Mouse (Mus musculus) liver, embryonic 14.5 days (tissue): ENCODE measurements at regions not wholly inside any gene's neighbourhood (a gene's known extent, or its start where the extent isn't known, plus 50 kb on each side); places are given as distances from the start of the nearest gene placed in this dataset.

Source experiments
- CTCF ChIP-seq: IDR thresholded peaks from 2 replicates; pipeline ENCODE4 v1.5.1; 2016; ENCODE audit warnings: antibody characterized with exemption, low read depth, control low read depth
- EP300 ChIP-seq: IDR thresholded peaks from 2 replicates; pipeline ENCODE4 v1.6.1; 2016; ENCODE audit warnings: antibody characterized with exemption, low read depth

DNA sequence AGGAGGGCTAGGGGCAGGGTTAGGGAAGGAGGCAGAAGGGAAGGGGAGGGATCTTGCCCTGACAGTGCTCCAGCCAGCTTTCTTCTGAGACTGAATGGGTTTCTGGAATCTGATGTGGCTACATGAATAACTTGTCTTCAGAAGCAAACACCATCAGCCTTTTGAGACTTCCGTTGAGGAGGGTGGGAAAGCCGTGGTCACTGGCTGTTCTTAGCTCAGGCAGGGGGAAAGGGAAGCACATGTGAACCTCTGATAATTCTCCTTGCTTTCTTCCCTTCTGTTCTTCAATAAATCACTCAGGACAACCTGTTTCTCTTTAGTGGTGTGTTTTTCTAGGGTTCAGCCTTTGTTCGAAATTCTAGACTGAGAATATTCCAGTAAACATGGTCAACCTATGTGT is 148.9 kb downstream of the Bcl11a start:
- TF ChIP-seq CTCF (no peak), EP300 (no peak)
